Mouse (Mus musculus) frontal cortex, adult 2 months (tissue): Measurements from ENCODE around the gene Mob3b. TPM values are rescaled to one million over a fixed set of nuclear protein-coding genes. Genes with fewer than 3 reads are reported as not detected.
"Not testable (repeated sequence)": the region's sequence is repeated elsewhere in the genome, so short reads cannot be mapped to it uniquely, and the experiment has no call there.

Experiments
- DNase-seq, 2 experiments: peaks; one replicate each; pipeline ENCODE4 v3.0.0; 2022; ENCODE audit warnings: low spot score in 1 of 2; ENCODE audit errors: extremely low spot score in 1 of 2
- polyA plus RNA-seq: library from polyadenylated mRNA; depleted of rRNA; stranded (reverse); fragments of >200 nt; gene quantifications from 2 replicates; pipeline ENCODE4 v1.2.3, GENCODE M21; 2012; rRNA removed

Mob3b gene
- polyA plus RNA-seq, 1 experiment: 4.0 TPM

DNA sequence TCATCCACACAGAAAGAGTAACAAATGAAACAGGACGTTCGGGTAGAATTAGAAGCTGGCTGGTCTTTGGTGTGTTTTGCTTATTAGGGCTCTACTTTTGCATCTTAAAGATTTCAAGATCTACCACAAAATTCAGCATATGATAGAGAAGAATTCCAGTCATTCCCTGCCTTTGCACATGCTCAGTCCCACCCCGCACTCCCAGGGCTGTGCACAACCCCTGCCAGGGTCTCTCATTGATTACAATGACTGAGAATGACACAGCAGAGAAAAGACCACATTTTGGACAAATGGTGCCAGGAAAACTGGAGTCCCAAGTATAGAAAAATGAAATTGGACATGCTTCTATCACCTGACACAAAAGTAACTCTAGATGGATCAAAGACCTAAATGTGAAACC, 245.1 kb downstream of the Mob3b start:
- DNase-seq: no peak

- DNase-seq: no peak
Measured at GRCm38 (mm10) chr4:34911401-34911800, 245.9 kb downstream of the Mob3b start.

GRCm38 (mm10) chr4:34908127-34908526, 249.2 kb downstream of the Mob3b start:
- DNase-seq: no peak

GRCm38 (mm10) chr4:34907026-34907425, 250.3 kb downstream of the Mob3b start:
- DNase-seq: no peak

DNA sequence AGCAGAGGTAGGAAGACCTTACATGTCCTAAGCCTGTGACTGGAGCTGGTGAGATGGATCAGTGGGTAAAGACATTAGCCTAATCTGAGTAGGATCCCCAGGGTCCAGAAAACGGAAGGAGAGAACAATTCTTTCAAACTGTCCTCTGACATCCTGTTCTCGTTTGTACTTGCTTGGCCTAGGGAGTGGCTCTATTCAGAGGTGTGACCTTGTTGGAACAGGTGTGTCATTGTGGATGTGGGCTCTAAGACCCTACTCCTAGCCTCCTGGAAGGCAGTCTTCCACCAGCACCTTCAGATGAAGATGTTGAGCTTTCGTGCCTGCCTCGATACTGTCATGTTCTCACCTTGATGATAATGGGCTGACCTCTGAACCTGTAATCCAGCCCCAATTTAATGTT, 251.1 kb downstream of the Mob3b start:
- no peak for DNase-seq

- DNase-seq: no peak
Measured at GRCm38 (mm10) chr4:34905396-34905795, 251.9 kb downstream of the Mob3b start.

DNA sequence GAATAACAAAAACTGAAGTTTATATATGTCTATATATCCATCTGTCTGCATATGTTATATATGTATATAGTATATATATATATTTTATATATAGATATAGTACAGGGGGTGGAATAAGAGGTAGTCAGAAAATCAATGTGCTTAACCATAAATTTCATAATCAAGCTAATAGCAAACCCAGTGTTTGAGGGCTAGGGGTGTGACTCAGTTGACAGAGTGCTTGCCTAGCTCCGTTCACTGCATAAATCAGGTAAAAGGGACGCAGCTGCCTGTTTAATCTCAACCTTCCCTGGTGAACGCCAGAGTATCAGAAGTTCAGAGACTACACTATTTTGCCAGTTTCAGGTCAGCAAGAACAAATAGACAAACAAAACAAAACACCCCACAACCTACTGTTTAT, 255.7 kb downstream of the Mob3b start:
- not testable (repeated sequence) for DNase-seq

GRCm38 (mm10) chr4:34901166-34901565, 256.1 kb downstream of the Mob3b start:
- DNase-seq: no peak

DNA sequence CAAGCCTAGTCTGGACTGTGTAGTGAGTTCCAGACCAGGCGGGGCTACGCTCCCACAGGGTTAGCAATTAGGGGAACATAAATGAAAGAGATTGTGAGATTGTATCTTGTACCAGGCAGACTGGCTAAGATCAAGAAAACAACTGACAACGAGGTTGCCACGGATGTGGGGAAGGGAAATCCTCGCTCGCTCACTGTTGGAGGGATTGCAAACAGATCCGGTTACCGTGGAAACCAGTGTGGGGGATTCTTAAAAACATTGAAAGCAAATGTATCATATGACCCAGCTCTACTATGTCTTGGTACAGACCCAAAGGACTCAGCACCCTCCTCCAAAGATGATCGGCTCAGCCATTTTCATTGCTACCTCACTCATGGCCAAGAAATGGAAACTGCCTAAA, 257.1 kb downstream of the Mob3b start:
- DNase-seq: peak; percentile 21 to 52

GRCm38 (mm10) chr4:34899322-34899721, 258.0 kb downstream of the Mob3b start:
- no peak for DNase-seq

Other genes with a start within 250 kb of the Mob3b start
- not detected in 2 replicates for gene Ifnk, start 5.4 kb downstream of the Mob3b start, polyA plus RNA-seq
- gene C9orf72, start 68.7 kb upstream of the Mob3b start, polyA plus RNA-seq: 21.1 and 22.5 TPM in 2 replicates